Comparison of ENCODE assay signal across 13 mouse cellular contexts in genomic region chr14:25753021-25753420, GRCm38 (mm10). TPM values are rescaled to one million over a fixed set of nuclear protein-coding genes. Genes with fewer than 3 reads are reported as not detected.
DNase-seq lines count a peak whose midpoint lies in the region; ATAC-seq and TF ChIP-seq lines count a peak whose summit lies in the region.
"Had no signal": no experiment of that assay in that cellular context is flagged by ENCODE, and none has a peak within 500 bp of the region (broad histone marks: within the 10 kb centered on the region; RNA-seq: fewer than 3 reads in every experiment).

No protein-coding gene starts in this region.

- H3K27me3 ChIP-seq in myocyte (ENCODE audit: control insufficient read depth, insufficient read depth, insufficient read length) = no peaks in the 10 kb centered on the region
- H3K27me3 ChIP-seq in midbrain, embryonic 15.5 days (replicated peaks) = no peaks in the 10 kb centered on the region
- H3K27me3 ChIP-seq: Patski; stomach, embryonic 15.5 days had no signal

- peak; percentile 53; the same call in 1 of the 2 replicates for ATAC-seq in frontal cortex, adult (ENCODE audit: low TSS enrichment)
- no peak for ATAC-seq in midbrain, embryonic 15.5 days (replicated peaks)
- ATAC-seq: forebrain, embryonic 14.5 days; Patski had no signal

- no peak overlapping the region for H3K27ac ChIP-seq in midbrain, embryonic 15.5 days
- H3K27ac ChIP-seq: liver, embryonic 14.5 days; stomach, embryonic 15.5 days had no signal

- TF ChIP-seq POLR2A in myocyte (IDR thresholded peaks at IDR 0.05; ENCODE audit: insufficient read length, low read depth) = no peak

- H3K9me3 ChIP-seq in midbrain, embryonic 15.5 days = no peaks in the 10 kb centered on the region
- H3K9me3 ChIP-seq: stomach, embryonic 15.5 days had no signal

- DNase-seq in frontal cortex, postnatal 36 days (ENCODE audit: low spot score in 2 of 2) = no peak
- peak; percentile 71 for DNase-seq in ovary, postnatal 36 days (ENCODE audit: low spot score)
- DNase-seq in ovary, postnatal 10 days (ENCODE audit: low spot score) = no peak
- peak; percentile 58 for DNase-seq in heart, postnatal 25 days (ENCODE audit: low spot score)
- DNase-seq in frontal cortex, postnatal 14 days (ENCODE audit: low spot score in 2 of 2) = no peak
- DNase-seq: kidney, adult 9 months had no signal

- peaks cover 12% of the 10 kb centered on the region; the same call in 1 of the 2 replicates for H3K4me1 ChIP-seq in midbrain, embryonic 15.5 days

- 37% methylated on average over 5 of the region's 5 CpGs for WGBS in midbrain, embryonic 15.5 days

- H3K79me2 ChIP-seq in myocyte (ENCODE audit: control insufficient read depth, insufficient read depth) = peaks cover 42% of the 10 kb centered on the region

- H3K9ac ChIP-seq in midbrain, embryonic 15.5 days = no peak overlapping the region
- H3K9ac ChIP-seq: liver, embryonic 14.5 days; stomach, embryonic 15.5 days had no signal

- peaks cover 50% of the 10 kb centered on the region for H3K36me3 ChIP-seq in myocyte (ENCODE audit: control insufficient read depth, insufficient read depth)
- H3K36me3 ChIP-seq in midbrain, embryonic 15.5 days (replicated peaks) = no peaks in the 10 kb centered on the region
- H3K36me3 ChIP-seq: stomach, embryonic 15.5 days had no signal

- no peak overlapping the region for H3ac ChIP-seq in myocyte (ENCODE audit: control insufficient read depth, insufficient read length)

- intact Hi-C loops in heart, postnatal 25 days (cut with DNase I) = no loop called here

- no peak overlapping the region for H3K4me3 ChIP-seq in myocyte
- H3K4me3 ChIP-seq in midbrain, embryonic 15.5 days = no peak overlapping the region
- H3K4me3 ChIP-seq: stomach, embryonic 15.5 days had no signal

- H3K4me2 ChIP-seq in myocyte (ENCODE audit: low read depth) = no peak overlapping the region
- H3K4me2 ChIP-seq in midbrain, embryonic 15.5 days = no peak overlapping the region
- H3K4me2 ChIP-seq: stomach, embryonic 15.5 days had no signal

TF ChIP-seq in myocyte, 11 proteins besides CTCF, POLR2A, EP300 and RAD21:
- TF ChIP-seq CEBPB (IDR thresholded peaks at IDR 0.05; ENCODE audit: insufficient read depth, poor library complexity, severe bottlenecking) (no peak), MYOG (IDR thresholded peaks at IDR 0.05; ENCODE audit: control insufficient read depth in 1 of 3, insufficient read depth in 1 of 3, insufficient read length in 2 of 3, low read depth in 2 of 3) (peak in 1 of 3 experiments; percentile 21), POLR2AphosphoS2 (IDR thresholded peaks at IDR 0.05; ENCODE audit: insufficient read length, low read depth) (peak; percentile 45)

RNA-seq across cellular contexts. Expression of gene Zcchc24, which starts 15.8 kb away (rescaled TPM):
- 10 to 100 TPM; 33.3 to 35.7 TPM for total RNA-seq in heart, postnatal 25 days (2021)
- polyA plus RNA-seq in myocyte (2012; fragmentation: generic; extraction: Trizol) = 86.2 TPM
- 12.3 and 14.2 TPM in 2 replicates for polyA plus RNA-seq in midbrain, embryonic 15.5 days (2015; fragmentation: Nextera tagmentation; extraction: Ambion mirVana)

RNA-seq across cellular contexts. Expression of gene Ppif, which starts 59.1 kb away (rescaled TPM):
- 100 to 1,000 TPM; 277 to 296 TPM for total RNA-seq in heart, postnatal 25 days (2021)
- polyA plus RNA-seq in myocyte (2012; fragmentation: generic; extraction: Trizol) = 14.1 TPM
- 30.6 and 32.0 TPM in 2 replicates for polyA plus RNA-seq in midbrain, embryonic 15.5 days (2015; fragmentation: Nextera tagmentation; extraction: Ambion mirVana)

Comparison
In these comparisons a context has a peak if more than half of its experiments do, and no peak if none do; other contexts are left out.
1. DNase-seq: peak in ovary, postnatal 36 days (single experiment) and heart, postnatal 25 days (single experiment); none in frontal cortex, postnatal 36 days (0 of 2), ovary, postnatal 10 days (single experiment) and frontal cortex, postnatal 14 days (0 of 2).